Mouse (Mus musculus) left cerebral cortex, adult 2 months (tissue): Measurements from ENCODE around the gene Gnao1. TPM values are rescaled to one million over a fixed set of nuclear protein-coding genes. Genes with fewer than 3 reads are reported as not detected.

Experiments used
- DNase-seq, 2 experiments: peaks; one replicate each; pipeline ENCODE4 v3.0.0; 2021 to 2022; ENCODE audit warnings: low spot score in 2 of 2, mixed read lengths in 1 of 2; ENCODE audit errors: extremely low spot score in 1 of 2
- H3K27ac ChIP-seq: fragments of 200-600 bp; 2 replicates; pipeline ENCODE4 v1.8.1; 2022
- H3K4me3 ChIP-seq: fragments of 200-600 bp; 2 replicates; pipeline ENCODE4 v1.8.1; 2022
- CTCF ChIP-seq: fragments of 200-600 bp; IDR thresholded peaks from 2 replicates; pipeline ENCODE4 v1.8.1; 2022; ENCODE audit warnings: antibody characterized with exemption, mild to moderate bottlenecking, moderate library complexity
- intact Hi-C: fragments of 180-260 bp; cut with DNase I; formaldehyde crosslinking; loops from one replicate; pipeline ENCODE4 v1.15.1; 2025
- total RNA-seq, 2 experiments: library from RNA; stranded (reverse); gene quantifications; 2 replicates each; pipeline ENCODE4 v1.2.3; 2021

The Gnao1 gene
- total RNA-seq, 2 experiments from 2014 or later, result 679 to 734 TPM

- no peak for TF ChIP-seq CTCF
- Histone ChIP-seq H3K4me3 (no peak overlapping the region), H3K27ac (peak overlapping the region; percentile 61)
- no peak for DNase-seq
- intact Hi-C loops, result loop anchor here (5.0 kb wide), 1 partner anchor 48 kb away; no protein-coding TSS in a partner anchor
These were observed 70.2 kb downstream of the Gnao1 start for GRCm38 (mm10) chr8:93879966-93880365.

GRCm38 (mm10) chr8:93881381-93881780 lies 71.6 kb downstream of the Gnao1 start:
- TF ChIP-seq CTCF, result no peak
- H3K4me3 ChIP-seq, result no peak overlapping the region
- intact Hi-C loops, result loop anchor here (5.0 kb wide), 1 partner anchor 49 kb away; no protein-coding TSS in a partner anchor
- DNase-seq, result no peak
- H3K27ac ChIP-seq, result peak overlapping the region; percentile 18; the same call in 1 of the 2 replicates

DNA sequence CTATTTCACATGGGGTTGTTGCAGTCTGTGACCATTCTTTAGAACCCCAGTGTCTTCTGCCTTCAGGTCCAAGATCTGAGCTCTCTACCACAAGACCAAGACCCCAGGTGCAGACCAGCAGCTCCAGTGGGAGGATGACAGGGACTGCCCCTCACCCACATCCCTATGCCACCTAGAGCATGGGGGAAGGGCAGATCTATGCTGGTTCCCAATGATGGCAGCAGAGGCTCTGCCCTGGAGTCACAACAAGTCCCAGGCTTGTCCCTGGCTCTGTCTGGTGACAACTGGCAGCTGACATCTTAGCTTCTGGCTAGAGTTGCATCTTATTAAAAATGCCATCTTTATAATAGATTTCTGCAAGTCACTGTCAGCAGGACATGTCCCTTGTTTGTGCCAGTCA lies 73.5 kb downstream of the Gnao1 start:
- no peak; the same call in 1 of the 2 replicates for TF ChIP-seq CTCF
- intact Hi-C loops, result loop anchor here (5.0 kb wide), 1 partner anchor 51 kb away; no protein-coding TSS in a partner anchor
- no peak for DNase-seq
- no peak overlapping the region for H3K4me3 ChIP-seq
- peak overlapping the region; percentile 83 for H3K27ac ChIP-seq

- peak overlapping the region; percentile 83 for H3K27ac ChIP-seq
- DNase-seq, result no peak
- no peak for TF ChIP-seq CTCF
- intact Hi-C loops, result loop anchor here (1.0 to 5.0 kb wide), 2 partner anchors 51 to 73 kb away; no protein-coding TSS in a partner anchor
- no peak overlapping the region for H3K4me3 ChIP-seq
These were observed 74.0 kb downstream of the Gnao1 start for GRCm38 (mm10) chr8:93883771-93884170.

- TF ChIP-seq CTCF, result peak; percentile 42
- peak; percentile 50 to 75 for DNase-seq
- peak overlapping the region; percentile 83 for H3K27ac ChIP-seq
- intact Hi-C loops, result loop anchor here (1.0 to 5.0 kb wide), 2 partner anchors 52 to 74 kb away; no protein-coding TSS in a partner anchor
- no peak overlapping the region for H3K4me3 ChIP-seq
These were observed 74.5 kb downstream of the Gnao1 start for GRCm38 (mm10) chr8:93884316-93884715.

DNA sequence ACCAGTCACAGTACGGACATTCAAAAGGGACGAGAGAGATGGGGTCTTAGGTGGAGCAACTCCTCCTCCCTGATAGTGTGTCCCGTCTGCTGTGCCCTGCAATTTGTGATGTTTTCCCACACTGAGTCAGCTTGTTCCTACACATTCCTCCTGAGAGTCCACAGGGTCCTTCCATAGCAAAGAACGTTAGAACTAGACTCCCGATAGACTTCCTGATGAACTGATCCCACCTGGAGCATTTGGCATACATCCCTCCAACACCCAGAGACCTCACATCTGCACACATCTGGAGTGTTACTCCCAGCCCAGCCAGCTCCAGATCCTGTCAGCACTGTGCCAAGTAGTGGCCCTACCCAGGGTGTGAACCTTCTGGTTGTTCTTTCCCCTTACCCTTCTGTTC lies 76.4 kb downstream of the Gnao1 start:
- TF ChIP-seq CTCF, result no peak
- no peak overlapping the region for H3K4me3 ChIP-seq
- H3K27ac ChIP-seq, result peak overlapping the region; percentile 83; the same call in 1 of the 2 replicates
- DNase-seq, result no peak
- intact Hi-C loops, result no loop called here

DNA sequence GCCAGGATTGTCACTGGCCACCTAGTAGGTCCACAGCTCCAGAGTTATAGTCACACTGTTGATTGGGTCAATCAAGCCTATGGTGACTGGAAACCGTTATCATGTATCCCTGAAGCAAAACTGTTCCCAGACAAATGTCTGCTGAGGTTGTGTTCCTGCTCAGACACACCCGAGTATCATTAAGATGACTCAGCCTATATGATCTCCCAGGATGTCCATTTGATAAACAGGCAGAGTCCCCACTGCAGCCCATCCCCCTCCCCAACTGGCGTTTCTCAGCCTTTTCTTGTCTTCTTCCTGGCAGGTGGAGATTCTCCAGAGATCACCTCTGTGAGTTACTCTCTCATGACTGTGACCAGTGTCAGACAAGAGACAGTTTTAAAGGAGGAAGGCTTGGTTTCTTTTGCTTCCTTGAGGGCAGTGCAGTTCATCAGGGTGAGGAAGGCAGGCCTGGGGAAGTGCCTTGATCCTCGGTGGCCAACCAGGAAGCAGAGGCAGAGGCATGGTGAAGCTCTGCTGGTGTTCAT lies 78.4 kb downstream of the Gnao1 start:
- H3K27ac ChIP-seq, result peak overlapping the region; percentile 83
- intact Hi-C loops, result no loop called here
- TF ChIP-seq CTCF, result no peak
- no peak overlapping the region for H3K4me3 ChIP-seq
- no peak for DNase-seq

DNA sequence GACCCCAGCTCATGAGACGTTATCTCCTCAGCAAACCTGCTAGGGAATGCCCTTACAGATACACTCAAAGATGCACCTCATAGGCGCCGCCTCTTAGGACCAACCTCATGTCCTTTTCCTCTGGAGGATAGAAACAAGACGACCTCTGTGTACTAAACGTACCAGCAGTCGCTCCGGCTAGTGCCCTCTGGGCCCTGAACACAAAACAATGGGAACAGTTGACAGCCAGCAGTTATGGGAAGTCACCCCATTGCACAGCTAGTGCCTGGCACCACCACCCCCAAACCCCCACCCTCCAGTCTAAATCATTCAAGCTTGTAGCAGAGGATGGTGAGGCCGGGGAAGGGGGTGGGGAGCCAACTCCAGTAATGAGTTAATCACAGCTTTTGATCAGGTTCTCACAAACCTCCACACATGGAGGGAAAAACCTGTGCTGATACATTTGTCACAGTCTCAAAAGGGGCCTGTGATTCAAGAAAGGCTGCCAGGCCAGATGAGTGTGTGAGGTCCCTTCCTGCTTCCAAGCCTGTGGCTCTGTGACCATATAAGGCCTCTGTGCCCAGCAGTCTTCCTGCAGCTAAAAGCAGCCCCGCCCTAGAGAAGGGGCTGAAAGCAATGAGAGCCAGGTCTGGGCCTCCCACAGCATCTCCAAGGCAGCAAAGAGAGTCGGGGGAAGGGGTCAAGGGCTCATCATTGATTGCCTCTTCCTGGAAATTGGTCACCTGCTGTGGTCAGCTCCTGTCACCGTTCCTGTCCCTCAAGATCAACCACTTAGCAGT lies 79.1 kb downstream of the Gnao1 start:
- no peak for DNase-seq
- intact Hi-C loops, result no loop called here
- no peak overlapping the region for H3K4me3 ChIP-seq

DNA sequence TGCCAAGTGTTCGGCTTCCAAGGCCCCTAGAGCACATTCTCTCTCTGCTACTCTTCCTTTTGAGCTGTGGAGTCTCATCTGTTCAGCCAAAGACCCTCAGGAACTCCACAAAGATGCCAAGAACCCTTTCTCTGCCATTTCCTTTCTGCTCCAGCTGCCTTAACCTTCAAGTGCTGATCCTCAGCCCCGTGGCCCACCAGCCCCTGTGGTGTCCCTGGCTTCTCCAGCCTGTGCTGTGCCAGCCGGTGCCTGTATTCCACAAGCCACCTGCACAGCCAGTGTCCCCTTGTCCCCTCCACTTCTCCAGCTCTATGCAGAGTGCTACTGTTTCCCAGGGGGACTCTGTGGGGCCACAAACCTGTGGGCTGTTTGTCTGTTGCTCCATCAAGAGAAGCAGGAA lies 83.8 kb downstream of the Gnao1 start:
- no peak overlapping the region for H3K4me3 ChIP-seq
- TF ChIP-seq CTCF, result no peak
- H3K27ac ChIP-seq, result peak overlapping the region; percentile 12; the same call in 1 of the 2 replicates
- no peak for DNase-seq
- intact Hi-C loops, result no loop called here

More for the DNA sequence above, 79.1 kb downstream of the Gnao1 start:
- TF ChIP-seq CTCF, result no peak
- peak overlapping the region; percentile 83 for H3K27ac ChIP-seq

- DNase-seq, result no peak
- Histone ChIP-seq H3K4me3 (no peak overlapping the region), H3K27ac (peak overlapping the region; percentile 55)
- no peak for TF ChIP-seq CTCF
- intact Hi-C loops, result no loop called here
These were observed 87.2 kb downstream of the Gnao1 start for GRCm38 (mm10) chr8:93896841-93897551.

DNA sequence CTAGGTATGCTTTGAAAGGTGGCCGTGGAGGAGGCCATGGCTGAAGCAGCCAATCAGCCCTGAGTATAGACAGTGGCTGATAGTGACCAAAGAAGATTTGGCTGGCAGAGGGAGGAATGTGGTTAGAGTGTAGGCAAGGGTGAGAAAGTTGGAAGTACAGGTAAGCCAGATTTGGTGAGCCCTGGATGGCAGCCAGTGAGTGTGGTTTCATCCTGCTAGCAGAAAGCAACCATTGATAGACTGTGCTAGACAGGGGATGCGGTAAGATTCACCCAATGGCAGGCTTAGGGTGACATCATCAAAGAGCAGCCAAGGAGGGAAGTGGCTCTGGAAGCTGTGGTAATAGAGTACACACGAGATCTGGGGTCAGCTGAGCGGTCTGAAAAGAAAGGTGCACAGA lies 88.8 kb downstream of the Gnao1 start:
- H3K27ac ChIP-seq, result peak overlapping the region; percentile 44; the same call in 1 of the 2 replicates
- intact Hi-C loops, result no loop called here
- no peak for DNase-seq
- no peak for TF ChIP-seq CTCF
- no peak overlapping the region for H3K4me3 ChIP-seq

DNA sequence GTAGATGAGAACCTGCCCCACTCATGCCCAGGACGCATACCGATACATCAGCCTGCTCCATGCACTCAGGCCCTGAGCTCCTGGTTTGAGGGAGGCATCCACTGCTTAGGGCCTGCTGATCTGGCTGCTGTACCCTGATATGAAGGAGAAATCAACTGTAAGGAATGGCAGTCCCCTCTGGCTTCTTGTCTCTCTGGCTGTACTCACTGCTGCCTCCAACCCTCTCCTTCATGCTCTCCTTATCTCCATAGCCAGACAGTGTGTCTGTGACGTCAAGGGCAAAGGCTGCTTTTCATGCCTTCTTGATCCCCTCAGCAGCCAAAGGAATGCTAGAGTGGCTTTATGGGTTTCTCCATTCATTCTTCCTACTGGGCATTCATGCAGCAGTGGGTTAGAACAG lies 92.3 kb downstream of the Gnao1 start:
- intact Hi-C loops, result no loop called here
- TF ChIP-seq CTCF, result no peak
- Histone ChIP-seq H3K4me3 (no peak overlapping the region), H3K27ac (no peak overlapping the region; the same call in 1 of the 2 replicates)
- no peak for DNase-seq
